Mouse (Mus musculus) lung, postnatal 0 days (tissue): ENCODE results near the gene Plxnd1.

Source experiments
- CTCF ChIP-seq: IDR thresholded peaks from 2 replicates; pipeline ENCODE4 v1.5.1; 2016; ENCODE audit warnings: antibody characterized with exemption, mild to moderate bottlenecking
- EP300 ChIP-seq: IDR thresholded peaks from 2 replicates; pipeline ENCODE4 v1.6.1; 2016; ENCODE audit warnings: antibody characterized with exemption, mild to moderate bottlenecking, control low read depth

GRCm38 (mm10) chr6:115916611-115917010, 78.2 kb downstream of the Plxnd1 start:
- TF ChIP-seq CTCF (no peak), EP300 (no peak)
